Mouse (Mus musculus): ENCODE data around the gene Ms4a7.
"Not testable (repeated sequence)": the region's sequence is repeated elsewhere in the genome, so short reads cannot be mapped to it uniquely, and the experiment has no call there.

The Ms4a7 gene

DNA sequence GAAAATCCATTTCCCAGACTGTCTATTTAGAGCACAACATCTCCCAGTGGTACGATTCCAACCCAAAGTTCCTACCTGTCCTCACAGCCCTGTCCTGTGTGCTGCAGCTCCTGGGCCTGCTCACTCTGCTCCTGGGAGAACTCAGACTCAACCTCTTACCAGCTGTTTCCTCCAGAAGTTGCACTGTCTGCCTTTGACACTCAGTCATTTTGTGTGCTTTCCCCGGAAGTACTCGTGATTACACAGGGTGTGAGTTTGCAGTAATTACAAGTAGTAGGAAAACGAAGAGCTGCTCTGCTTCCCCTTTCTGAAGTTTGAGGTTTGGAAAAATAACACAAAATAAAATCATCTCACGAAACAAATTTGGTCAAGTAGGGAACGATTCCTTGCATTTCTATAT is at the start of gene Ms4a7:
TSS of gene Ms4a7 (minus strand) at position 215 of the 400 bp plus-strand sequence.
- no peak for DNase-seq (ENCODE audit: low spot score)

DNA sequence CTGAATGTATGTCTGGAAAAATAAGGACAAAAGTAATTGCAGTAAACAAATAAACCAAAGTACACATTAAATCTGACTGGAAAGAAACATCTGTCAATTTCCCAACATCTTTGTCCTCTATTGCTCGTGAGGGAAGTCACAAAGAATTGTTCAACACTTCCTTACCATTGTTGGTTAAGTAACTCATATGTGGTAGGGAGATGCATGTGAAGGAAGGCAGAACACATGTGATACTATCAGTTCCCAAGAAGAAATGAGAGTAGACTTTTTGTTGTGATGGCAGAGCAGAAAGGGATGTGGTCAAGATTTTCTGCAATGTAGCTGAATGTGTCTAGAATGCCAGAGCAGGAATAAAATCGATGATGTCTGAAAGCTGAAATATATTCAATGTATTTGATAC is 40.5 kb upstream of the Ms4a7 start:
- no peak for DNase-seq (ENCODE audit: low spot score)

DNA sequence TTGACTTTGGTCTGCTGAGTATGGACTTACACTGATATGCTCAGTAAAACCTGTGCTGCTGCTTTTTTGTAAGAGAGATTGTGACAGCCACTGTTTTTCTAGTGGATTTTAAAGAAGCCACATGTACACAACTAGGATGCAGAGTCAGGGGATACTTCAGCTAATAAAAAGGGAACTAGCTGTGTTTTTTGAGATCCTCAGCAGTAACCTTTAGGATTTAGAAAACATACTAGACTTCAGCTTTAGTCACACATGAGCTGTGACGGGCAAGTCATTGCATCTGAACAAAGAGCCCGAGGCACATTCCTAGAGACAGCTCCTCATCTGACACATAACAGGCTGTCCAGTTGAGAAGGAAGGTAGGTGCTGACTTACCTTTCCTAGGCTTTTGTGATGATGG is 39.3 kb upstream of the Ms4a7 start, which contains the start of gene Ms4a4a:
TSS of gene Ms4a4a (plus strand) at position 251 of the 400 bp plus-strand sequence.
- DNase-seq (ENCODE audit: low spot score): no peak

DNA sequence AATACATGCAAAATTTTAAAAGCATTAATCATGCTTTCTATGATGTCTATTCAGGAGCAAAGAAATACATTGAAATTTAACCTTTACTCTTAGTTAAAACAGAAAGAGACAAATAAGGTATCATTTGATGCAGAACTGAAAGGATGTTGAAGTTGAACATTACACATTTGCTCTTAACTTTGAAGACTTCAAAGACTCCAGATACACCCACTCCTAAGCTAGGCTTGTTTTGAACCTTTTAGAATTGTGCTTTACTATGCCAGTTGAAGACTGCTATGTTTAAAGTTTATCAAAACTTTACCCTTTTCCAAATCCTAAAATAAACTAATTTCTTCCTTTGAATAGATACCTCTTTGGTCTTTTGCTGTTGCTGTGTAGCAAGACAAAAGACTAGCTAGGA is 35.2 kb upstream of the Ms4a7 start:
- no peak for DNase-seq (ENCODE audit: low spot score)

DNA sequence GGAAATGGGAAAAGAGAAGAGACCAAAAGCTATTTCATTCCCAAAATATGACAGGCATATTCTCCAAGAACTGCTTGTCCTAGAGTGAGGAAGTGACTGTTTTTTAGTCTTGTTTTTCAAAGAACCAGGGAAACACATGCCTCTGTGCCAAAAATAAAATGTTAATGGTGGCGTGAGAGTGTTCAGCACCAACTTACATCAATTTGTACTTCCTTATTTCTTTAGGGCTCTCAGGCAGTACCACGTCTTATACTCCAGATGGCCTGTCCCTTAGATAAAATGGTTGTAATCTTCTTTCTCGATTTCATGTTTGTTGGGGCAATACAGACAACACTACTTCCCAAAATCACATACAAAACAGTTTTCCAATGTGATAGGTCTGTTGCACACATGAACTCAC is 32.4 kb upstream of the Ms4a7 start:
- no peak for DNase-seq (ENCODE audit: low spot score)

DNA sequence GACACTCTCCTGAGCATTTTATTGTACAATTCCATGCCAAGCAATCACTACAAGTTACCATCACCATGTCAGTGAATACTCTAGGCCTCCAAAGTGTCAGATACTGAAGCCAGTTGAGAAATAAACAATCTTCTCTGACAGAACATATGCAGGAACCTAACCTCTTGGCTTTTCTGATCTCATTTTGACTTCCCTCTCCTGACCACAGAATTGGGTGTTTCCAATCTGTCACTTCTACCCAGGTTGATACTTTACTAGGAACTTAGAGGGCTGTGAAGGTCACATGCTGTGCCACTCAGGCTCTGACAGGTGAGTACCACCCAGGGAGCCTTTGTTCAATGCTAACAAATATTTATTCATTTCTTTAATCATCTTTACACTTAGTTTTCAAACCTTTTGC is 26.1 kb upstream of the Ms4a7 start:
- DNase-seq (ENCODE audit: low spot score): no peak

DNA sequence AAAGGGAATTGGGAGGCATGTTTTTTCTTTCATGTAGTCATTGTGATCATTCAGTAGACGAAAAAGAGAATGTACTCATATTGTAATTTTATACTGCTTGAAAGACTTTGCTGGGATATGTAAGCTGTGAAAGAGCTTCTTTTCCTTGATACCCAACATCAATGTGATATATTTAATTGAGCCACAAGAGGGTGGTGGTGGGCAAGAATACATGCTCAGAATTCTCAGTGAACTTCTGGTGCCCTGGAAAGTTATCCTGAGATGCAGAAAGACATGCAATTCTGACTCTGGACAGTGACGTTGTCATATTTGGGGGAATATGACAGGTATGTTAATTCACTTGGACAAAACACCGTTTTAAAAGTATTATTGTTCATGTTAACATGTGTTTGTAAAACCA is 24.2 kb upstream of the Ms4a7 start:
- no peak for DNase-seq (ENCODE audit: low spot score)

DNA sequence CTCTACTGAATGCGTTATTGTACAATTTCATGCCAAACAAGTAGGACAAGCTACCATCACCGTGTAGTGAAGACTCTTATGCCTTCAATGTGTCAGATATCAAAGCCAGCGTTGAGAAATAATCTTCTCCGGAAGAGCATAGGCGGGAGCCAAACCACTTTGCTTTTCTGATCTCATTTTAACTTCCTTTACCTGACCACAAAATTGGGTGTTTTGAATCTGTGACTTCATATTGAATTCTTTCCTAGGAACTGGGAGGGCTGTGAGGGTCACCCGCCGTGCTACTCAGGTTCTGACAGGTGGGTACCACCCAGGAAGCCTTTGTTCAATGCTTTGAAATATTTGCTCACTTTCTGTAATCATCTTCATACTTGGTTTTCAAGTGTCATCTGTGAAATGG is 19.8 kb upstream of the Ms4a7 start:
- DNase-seq (ENCODE audit: low spot score): no peak

DNA sequence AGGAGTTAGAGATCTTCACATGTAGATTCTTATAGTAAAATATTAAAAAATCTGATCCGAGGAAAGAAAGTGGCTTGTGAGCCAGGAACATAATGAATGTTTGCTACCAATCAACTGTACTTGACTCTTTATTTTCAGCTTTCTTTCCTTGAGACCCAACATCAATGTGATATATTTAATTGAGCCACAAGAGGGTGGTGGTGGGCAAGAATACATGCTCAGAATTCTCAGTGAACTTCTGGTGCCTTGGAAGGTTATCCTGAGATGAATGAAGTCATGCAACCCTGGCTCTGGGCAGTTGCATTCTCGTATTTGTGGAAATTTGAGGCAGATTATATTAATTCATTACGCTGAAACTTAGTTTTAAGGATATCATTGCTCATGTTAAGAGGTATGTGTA is 15.9 kb upstream of the Ms4a7 start:
- DNase-seq (ENCODE audit: low spot score): no peak

DNA sequence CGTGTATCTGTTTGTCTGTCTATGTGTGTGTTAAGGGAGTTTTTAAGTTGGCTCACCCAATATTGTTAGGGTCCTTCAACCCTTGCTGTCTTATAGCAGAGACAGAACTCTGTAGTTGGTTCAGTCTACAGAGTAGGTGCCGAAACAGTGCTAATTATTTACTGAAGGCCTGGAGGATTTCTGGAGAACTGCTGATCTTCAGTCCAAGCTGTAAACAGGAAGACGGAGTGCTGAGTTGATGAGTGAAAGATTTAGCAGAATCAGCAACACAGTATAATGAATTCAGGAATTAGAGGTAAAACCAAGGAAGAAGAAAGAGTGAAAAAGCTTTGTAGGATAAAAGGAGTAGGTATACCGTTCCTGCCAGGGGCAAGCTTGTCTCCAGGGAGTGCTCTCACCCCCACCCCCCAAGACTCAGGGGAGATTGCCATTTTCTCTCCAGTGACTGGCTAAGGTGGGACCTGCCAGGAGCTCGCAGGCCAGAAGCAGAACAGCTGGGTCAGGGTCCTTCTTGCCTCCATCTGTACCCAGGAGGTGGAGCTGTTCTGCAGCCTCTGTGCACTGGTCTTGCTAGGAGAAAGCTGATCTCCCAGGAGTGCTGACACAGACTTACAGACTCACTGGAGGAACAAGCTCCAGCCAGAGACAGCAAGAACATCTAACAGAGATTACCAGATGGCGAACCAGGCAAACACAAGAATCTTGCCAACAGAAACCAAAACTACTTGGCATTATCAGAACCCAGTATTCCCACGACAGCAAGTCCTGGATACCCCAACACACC is 13.9 kb upstream of the Ms4a7 start:
- DNase-seq (ENCODE audit: low spot score): peak; percentile 4

DNA sequence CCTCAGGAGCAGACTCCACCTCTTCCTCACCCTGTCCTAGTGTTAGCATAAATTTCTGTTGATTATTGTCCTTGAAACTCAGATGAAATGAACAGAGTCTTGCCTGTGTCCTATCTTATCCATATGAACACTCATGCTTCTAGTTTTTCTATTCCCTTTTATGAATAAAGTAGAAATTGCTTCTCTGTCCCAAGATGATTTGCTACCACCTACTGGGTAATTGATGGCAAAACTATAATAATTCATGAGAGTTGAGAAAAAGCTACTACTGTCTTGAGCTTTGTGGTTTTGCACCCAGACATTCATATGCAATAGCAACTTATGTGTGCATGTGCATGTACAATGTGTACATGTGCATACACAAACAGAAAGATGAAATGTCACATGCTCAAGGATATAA is 8.0 kb upstream of the Ms4a7 start:
- DNase-seq (ENCODE audit: low spot score): no peak

DNA sequence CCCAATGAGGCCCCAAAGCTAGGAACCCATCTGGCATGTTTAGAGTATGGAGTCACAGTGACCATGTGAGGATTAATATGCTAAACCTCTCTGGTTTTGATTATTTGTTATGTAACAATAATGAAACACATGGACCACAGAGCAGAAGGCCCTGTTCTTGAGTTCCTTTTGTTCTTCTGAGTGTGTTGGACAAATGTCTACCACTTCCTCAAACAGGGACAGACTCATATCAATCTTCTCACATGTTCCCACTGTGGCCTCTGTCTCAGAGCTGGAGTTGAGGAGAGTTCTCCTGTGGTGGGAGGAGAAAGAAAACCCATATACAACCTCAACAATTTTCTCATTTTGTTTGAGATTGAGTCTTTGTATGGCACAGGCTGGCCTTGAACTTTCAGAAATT is 7.2 kb upstream of the Ms4a7 start:
- no peak for DNase-seq (ENCODE audit: low spot score)

DNA sequence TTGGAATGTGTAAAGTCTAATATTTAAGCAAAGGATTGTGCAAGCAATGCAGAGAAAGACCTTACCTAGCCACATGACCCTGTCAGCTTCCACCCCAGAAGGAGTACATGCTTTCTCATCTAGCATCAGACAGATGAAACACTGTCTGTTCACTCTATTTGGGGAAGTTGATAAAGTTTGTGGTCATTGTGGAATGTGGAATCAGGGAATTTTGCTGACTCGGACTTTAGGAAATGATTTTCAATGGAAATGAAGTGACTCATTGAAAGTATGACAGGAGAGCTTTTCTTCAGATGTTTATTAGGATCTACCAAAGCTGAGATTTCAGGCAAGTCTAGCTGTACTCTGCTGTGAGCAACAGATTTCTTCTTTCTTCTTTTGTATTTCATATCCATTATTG is 14.8 kb downstream of the Ms4a7 start:
- no peak for DNase-seq (ENCODE audit: low spot score)

DNA sequence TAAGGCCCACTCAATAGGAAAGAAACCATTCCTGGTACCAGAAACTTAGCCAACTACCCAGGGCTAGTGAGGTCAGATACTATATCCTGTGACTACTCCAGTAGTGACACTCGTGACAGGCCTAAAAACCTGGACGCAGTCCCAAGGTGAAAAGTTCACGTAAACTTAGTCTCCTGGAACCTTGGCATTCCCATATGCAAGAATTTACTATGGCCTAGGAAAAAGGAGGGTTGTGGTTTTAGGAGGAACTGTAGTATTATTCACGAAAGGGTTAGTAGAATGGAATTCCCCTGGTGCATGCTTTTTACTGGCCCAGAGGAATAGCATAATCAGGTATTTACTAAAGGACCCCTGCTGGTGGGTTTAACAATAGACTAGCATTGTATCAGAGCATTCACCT is 19.2 kb downstream of the Ms4a7 start:
- no peak for DNase-seq (ENCODE audit: low spot score)

DNA sequence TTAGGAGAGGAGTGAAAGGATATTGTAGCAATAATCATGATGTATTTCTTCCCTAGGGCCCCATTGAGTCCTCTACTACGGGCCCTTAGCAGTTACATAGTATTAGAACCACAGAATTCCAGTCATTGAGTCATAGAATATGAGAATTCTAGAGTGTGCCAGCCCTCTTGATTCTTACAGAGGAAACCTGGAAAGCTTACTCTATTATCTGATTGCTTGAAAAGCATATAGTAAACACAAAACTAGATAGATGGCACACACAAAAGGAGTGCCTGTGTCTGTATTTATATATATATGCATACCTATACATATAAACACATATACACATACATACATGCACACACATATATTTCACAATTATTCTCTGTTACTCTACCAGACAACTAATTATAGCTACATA is 21.6 kb downstream of the Ms4a7 start, which contains the start of gene Ms4a14:
TSS of gene Ms4a14 (minus strand) at position 101 of the 400 bp plus-strand sequence.
- DNase-seq (ENCODE audit: low spot score): no peak

DNA sequence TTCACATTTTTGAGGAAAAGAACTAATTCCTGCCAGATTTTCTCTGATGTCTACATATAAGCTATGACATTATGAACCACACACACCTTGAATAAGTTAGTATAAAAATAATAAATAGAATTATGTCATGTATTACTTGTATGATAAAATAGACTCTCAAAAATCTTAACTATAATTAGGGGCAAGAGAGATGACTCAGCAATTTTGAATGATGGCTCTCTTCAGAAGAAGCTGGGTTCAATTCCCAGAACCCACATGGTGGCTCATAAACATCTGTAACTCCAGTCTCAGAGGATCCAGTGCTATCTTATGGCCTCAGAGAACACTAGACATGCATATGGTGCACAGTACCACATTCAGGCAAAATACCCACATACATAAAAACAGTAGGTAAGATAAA is 27.1 kb downstream of the Ms4a7 start:
- DNase-seq (ENCODE audit: low spot score): no peak

DNA sequence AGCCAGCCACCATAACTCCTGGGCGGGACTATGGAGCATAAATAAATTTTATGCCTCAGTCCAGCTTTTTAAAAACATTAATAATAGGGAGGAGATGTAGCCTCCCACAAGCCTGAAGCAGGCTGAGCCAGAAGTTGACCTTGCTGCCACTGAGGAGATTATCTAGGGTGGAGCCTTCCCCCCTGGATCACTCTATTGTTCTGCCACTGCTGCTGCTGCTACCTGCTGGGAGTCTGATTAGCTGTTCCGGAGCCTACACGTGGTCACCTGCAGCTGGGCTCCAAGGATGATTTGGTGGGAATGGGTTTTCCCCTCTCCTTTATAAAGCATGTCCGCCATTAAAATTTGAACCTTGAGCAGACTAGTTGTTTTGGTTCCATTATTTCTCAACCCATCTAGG is 36.4 kb downstream of the Ms4a7 start:
- DNase-seq (ENCODE audit: low spot score): not testable (repeated sequence)

DNA sequence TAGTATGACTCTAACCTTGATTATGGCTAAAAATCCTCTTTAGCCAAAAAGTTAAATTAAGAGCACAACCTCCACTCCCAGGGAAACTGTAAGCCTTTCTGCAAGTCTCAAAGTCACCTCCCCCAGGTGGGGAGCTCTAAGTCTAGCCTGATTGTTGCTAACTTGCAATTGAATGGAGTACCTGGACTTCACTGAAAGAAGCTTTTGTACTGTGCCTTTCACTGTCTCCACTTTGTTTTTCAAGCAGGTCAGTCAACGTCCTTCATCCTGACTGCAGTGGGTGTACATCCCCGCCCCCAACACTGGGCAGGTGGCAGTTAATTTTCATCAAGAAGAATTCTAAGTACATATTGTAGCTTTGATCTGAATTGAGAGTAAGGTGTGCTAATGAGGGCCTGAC is 37.0 kb downstream of the Ms4a7 start:
- DNase-seq (ENCODE audit: low spot score): no peak

DNA sequence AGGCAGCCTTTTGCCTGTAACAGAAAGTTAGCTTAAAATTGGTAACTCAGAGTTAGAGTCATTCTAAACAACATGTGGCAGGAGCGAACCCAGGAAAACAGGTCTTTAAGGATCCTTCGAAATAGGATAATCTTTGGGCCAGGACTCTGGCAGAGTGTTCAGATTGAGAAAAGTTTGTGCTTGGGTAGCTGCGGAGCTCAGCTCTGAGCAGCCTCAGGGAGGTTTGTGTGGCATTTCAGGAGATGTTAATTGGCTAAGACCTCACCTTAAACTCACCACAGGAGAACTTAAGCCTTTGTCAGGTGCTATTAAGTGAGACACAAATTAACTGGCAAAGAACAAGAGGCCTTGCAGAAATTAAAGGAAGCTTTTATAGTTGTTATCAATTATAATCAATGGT is 42.3 kb downstream of the Ms4a7 start:
- DNase-seq (ENCODE audit: low spot score): not testable (repeated sequence)

DNA sequence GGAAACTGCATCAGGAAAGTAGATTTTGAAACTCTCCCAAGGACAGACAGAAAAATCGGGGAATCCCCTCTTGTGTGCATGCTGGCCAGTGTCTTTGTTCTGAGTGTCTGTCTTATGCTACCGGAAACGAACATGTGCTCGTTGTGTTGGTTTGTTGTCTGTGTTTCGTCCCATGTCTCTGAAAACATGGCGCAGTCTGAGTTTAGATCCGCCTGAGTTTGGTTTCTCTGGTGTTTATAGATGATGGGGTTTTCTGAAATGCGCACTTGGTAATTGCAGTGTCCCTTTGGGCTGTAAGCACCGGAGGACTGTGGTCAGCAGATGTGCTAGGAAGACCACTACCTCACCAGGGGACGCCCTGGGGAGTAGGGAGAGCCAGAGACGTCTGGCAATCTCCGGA is 43.0 kb downstream of the Ms4a7 start:
- DNase-seq (ENCODE audit: low spot score): no peak

DNA sequence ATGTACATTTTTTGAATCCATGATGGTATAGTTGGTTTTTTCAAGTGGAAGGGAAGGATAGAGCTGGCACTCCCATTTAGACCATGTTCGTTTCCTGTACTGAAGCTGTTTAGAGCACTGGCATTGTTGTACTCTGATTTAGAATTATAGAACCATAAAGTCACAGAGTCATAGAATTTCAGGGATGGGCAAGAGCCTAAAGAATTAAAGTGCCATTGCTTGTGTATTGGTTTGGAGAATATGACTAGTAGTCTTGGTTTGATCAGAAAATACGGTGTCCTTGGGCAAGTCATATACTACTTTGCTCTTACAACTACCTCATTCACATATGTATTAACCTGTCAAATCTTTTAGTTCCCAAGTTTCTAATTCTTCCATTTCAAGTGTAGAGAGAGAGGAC is 52.2 kb downstream of the Ms4a7 start, which contains the start of gene Ms4a5:
TSS of gene Ms4a5 (minus strand) at position 101 of the 400 bp plus-strand sequence.
- DNase-seq (ENCODE audit: low spot score): no peak

DNA sequence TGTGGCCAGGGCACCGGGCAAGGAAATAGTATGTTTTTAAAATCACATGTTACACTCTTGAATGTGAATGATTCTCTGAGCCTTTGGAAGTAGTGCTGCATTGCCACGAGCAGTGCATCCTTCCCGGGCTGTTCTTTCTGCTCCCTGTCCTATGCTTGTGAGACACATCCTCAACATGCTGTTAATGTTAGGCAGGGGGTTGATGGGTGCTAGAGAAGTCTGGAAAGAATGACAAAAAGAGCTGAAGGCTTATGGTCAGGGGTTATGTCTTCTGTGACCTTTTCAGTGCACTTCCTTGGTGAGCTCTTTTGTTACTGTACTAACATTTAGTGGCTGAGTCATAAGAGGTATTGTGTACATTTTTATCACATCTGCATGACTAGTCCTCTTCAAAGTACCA is 55.7 kb downstream of the Ms4a7 start:
- DNase-seq (ENCODE audit: low spot score): no peak

DNA sequence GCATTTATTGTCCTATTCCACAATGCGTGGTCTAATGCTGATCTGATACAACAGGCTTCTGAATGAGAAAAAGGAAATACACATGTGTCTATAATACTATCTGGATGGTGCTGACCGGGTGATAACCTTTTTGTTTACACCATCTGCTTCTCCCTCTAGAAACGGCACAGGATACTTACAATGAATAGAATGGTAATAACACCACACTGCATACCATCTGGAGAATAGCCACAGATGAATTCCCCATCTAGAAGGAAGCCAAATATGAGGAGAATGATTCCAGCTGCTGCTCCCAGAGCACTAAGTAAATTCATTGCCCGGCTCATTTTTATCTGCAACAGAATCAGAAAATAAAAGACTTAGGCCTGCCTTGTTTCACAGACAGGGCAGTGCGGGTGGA is 59.5 kb downstream of the Ms4a7 start:
- no peak for DNase-seq (ENCODE audit: low spot score)
